Mouse (Mus musculus) lung, adult 2 months (tissue): ENCODE results near the gene 9430097D07Rik.

Source experiments
- CTCF ChIP-seq: fragments of 200-500 bp; IDR thresholded peaks from 2 replicates; pipeline ENCODE4 v1.5.1; 2011; ENCODE audit warnings: mild to moderate bottlenecking, low read length, control low read depth; ENCODE audit not compliant: insufficient read depth
- POLR2A ChIP-seq: fragments of 200-500 bp; IDR thresholded peaks from 2 replicates; pipeline ENCODE4 v1.6.1; 2011; ENCODE audit warnings: low read depth, mild to moderate bottlenecking, control low read depth, low read length, borderline replicate concordance; ENCODE audit errors: extremely low read depth

DNA sequence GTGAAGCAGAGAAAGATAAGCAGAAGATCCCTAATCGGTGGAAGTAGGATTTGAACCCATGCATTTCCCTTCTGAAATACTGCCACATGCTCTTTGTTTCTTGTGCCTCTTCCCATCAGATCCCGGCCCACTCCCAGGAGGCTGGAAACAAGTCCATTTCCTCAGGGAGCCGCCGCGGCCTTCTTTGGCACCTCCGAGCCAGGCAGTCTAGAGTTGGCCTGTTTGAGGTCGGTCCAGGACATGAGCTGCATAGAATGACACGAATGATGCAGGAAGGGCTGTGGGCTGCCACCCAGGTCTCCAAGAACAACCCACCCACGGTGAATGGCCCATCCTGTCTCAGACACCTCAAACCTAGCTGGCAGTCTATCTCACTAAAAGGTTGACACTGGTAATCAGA, 1.0 kb upstream of the 9430097D07Rik start:
- no peak for TF ChIP-seq CTCF
- no peak for TF ChIP-seq POLR2A
